Mouse (Mus musculus) thymus, adult 2 months (tissue): ENCODE results near the gene Pdcd11. TPM values are rescaled to one million over a fixed set of nuclear protein-coding genes. Genes with fewer than 3 reads are reported as not detected.
"Not testable (repeated sequence)": the region's sequence is repeated elsewhere in the genome, so short reads cannot be mapped to it uniquely, and the experiment has no call there.

Experiments used
- DNase-seq: peaks from one replicate; pipeline ENCODE4 v3.0.0; 2021
- H3K27ac ChIP-seq: fragments of 200-500 bp; 2 replicates; pipeline ENCODE4 v1.5.1; 2012; ENCODE audit warnings: low read length, control low read depth; ENCODE audit not compliant: control insufficient read depth, insufficient read depth
- H3K27me3 ChIP-seq: fragments of 200-500 bp; 2 replicates; pipeline ENCODE4 v1.6.1; 2012; ENCODE audit warnings: mild to moderate bottlenecking, low read length, moderate library complexity, mixed read lengths; ENCODE audit not compliant: control insufficient read depth, insufficient read depth
- H3K36me3 ChIP-seq: fragments of 200-500 bp; 2 replicates; pipeline ENCODE4 v1.6.1; 2012; ENCODE audit warnings: mild to moderate bottlenecking, low read length, moderate library complexity; ENCODE audit not compliant: control insufficient read depth, insufficient read depth
- H3K4me1 ChIP-seq: fragments of 200-500 bp; replicated peaks from 2 replicates; pipeline ENCODE4 v1.6.1; 2012; ENCODE audit warnings: low read length; ENCODE audit not compliant: control insufficient read depth, insufficient read depth
- H3K4me3 ChIP-seq: fragments of 200-500 bp; 2 replicates; pipeline ENCODE4 v1.5.1; 2012; ENCODE audit warnings: mild to moderate bottlenecking, low read length, control low read depth, moderate library complexity; ENCODE audit not compliant: control insufficient read depth, insufficient read depth
- CTCF ChIP-seq: fragments of 200-500 bp; IDR thresholded peaks from 2 replicates; pipeline ENCODE4 v1.5.1; 2012; ENCODE audit warnings: mild to moderate bottlenecking, control low read depth, low read length, moderate library complexity, borderline replicate concordance; ENCODE audit not compliant: control insufficient read depth, poor library complexity, insufficient read depth; ENCODE audit errors: extremely low read depth
- POLR2A ChIP-seq: fragments of 200-500 bp; IDR thresholded peaks from 2 replicates; pipeline ENCODE4 v1.6.1; 2012; ENCODE audit warnings: mild to moderate bottlenecking, low read length, control low read depth, moderate library complexity; ENCODE audit not compliant: control insufficient read depth, poor library complexity, insufficient read depth; ENCODE audit errors: extremely low read depth
- WGBS: fragments of 180-500 bp; shearing (Covaris S2); methylation state at CpG from one replicate; pipeline ENCODE4 v1.1.7; 2018; 5-methylcytosine and 5-hydroxymethylcytosine counted together
- polyA plus RNA-seq: library from polyadenylated mRNA; depleted of rRNA; stranded (reverse); fragments of >200 nt; gene quantifications from 2 replicates; pipeline ENCODE4 v1.2.3, GENCODE M21; 2012

The Pdcd11 gene
- polyA plus RNA-seq, 1 experiment, result 11.5 TPM

DNA sequence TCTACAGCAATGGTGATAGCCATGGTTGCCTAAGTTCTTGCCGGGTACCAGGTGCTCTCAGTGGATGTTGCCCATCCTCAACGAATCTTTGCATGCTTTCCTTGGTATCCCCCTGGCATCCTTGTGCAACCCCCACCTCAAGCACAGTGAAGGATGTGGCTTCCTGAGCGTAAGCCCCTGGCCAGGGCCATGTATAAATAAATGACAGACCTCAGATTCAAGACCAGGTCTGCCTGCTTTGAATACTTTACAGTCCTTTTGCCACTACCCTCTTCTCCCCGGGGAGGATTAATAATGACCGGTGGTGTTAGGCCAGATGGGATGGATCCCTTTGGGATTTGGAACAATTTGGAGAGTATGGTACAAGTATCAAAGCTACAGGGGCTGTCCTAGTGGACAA, 45.6 kb downstream of the Pdcd11 start:
- WGBS, result 84% methylated on average over 5 of the region's 5 CpGs
- TF ChIP-seq CTCF (no peak), POLR2A (no peak)
- Histone ChIP-seq H3K27ac (no peak overlapping the region), H3K27me3 (no peaks in the 10 kb centered on the region), H3K4me3 (no peak overlapping the region), H3K36me3 (peaks cover 11% of the 10 kb centered on the region), H3K4me1 (peaks cover 39% of the 10 kb centered on the region)
- no peak for DNase-seq

DNA sequence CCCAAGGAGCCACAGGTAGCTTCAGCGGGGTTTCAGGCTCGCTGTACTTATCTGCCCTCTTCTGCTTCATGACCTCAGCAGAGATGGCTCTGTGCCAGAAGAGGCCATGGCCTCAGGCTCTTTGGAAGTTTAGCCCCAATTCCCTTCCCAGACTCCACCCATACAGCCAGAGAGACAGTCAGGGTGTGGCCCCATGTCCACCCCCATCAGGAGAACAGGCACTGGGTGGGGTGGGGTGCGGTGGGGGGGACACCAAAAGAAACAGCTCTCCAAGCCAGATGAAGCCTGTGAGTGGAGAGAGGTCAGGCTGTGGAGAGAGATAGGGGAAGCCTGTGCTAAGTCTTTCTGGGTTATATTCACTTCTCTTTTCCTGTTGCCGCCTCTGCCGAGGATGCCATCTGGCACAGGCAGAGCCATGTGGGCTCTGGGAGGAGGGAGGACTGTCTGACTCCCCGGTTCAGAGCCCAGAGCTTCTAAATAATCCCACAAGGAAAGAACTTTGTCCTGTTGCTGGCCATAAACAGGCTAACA, 46.5 kb downstream of the Pdcd11 start:
- TF ChIP-seq CTCF (no peak), POLR2A (no peak)
- peak; percentile 37 for DNase-seq
- WGBS, result 7% methylated on average over 6 of the region's 6 CpGs

DNA sequence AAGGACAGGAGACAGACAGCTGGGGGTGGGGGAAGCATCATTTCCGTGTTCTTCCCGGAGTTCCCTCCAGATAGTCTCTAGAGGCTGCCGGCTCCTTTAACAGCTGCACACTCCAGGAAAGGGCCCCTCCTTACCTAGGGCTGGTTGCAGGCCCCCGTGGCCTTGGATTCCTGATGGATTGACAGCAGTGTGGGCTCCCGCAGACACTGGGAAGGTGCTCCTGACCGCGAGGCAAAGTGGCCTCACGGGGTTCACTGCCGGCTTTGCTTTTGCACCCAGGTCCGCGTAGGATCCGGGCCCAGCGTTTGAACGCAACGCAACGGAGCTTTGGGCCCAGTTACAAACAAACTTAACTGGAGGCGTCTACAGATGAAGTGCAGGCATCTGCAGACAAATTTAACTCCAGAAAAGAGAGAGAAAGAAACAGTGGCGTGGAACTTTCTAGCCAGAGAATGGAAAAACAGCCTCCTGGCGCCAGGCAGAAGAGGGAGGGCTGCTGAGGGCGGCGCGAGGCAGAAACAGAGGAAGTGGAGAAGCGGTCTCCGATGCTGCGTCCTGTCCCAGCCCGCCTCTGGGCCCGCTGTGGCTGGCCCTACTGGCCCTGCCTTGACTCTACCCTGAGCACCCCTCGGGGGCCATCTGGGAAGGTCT, 47.3 kb downstream of the Pdcd11 start, which contains the start of gene Calhm2:
TSS of gene Calhm2 (minus strand) at position 524 of the 651 bp plus-strand sequence.
- DNase-seq, result peak; percentile 56
- TF ChIP-seq POLR2A, result no peak
- no peak for TF ChIP-seq CTCF
- under 1% methylated on average over 28 of the region's 28 CpGs for WGBS
- H3K4me1 ChIP-seq, result peaks cover 35% of the 10 kb centered on the region
- H3K36me3 ChIP-seq, result no peaks in the 10 kb centered on the region
- H3K4me3 ChIP-seq, result peak within 1 kb of the TSS; percentile 75
- no peaks in the 10 kb centered on the region for H3K27me3 ChIP-seq
- peak within 1 kb of the TSS; percentile 7; the same call in 1 of the 2 replicates for H3K27ac ChIP-seq

More for the DNA sequence above, 46.5 kb downstream of the Pdcd11 start:
- Histone ChIP-seq H3K4me1 (peaks cover 39% of the 10 kb centered on the region), H3K27me3 (no peaks in the 10 kb centered on the region), H3K4me3 (peak overlapping the region; percentile 75), H3K27ac (peak overlapping the region; percentile 7; the same call in 1 of the 2 replicates), H3K36me3 (peaks cover 2% of the 10 kb centered on the region)

DNA sequence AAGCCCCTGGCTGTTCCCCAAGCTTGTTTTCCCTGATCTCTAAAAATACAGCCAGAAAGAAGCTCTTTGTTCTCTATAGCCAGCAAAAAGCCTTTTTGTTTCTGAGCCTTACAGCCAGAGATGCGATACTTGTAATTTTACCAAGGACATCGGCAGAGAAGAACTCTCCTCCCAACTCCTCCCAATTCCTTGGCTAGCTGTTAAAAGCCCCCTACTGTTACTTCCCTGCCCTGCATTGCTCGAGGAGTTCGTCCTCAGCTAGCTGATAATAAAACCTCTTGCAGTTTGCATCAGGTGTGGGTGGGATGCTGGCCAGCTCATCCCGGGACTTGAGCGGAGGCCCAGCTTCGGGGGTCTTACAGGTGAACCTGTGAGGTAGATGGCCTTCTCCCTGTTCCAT, 49.0 kb downstream of the Pdcd11 start:
- not testable (repeated sequence) for H3K36me3 ChIP-seq
- WGBS, result 72% methylated on average over 7 of the region's 7 CpGs

DNA sequence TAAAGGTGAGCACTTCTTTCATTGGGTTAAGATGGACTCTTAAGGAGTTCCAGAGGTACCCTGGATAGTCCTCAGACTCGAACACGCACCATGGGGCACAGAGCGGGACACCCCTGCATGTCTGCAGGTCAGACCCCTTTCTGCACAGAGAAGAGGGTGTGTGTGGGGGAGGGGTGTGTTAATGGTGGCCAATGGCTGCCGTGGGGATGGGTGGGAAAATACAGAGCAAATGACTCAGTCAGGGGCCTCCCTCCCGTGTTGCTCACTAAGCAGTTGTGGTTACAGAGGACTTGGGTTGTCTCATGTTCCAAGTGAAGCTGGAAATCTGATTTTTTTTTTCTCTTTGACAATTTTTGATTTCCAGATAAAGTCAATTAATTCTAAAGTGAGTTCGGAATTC, 51.9 kb downstream of the Pdcd11 start:
- WGBS, result 79% methylated on average over 6 of the region's 6 CpGs
- Histone ChIP-seq H3K4me3 (no peak overlapping the region), H3K27me3 (no peaks in the 10 kb centered on the region), H3K4me1 (peaks cover 13% of the 10 kb centered on the region), H3K27ac (no peak overlapping the region), H3K36me3 (no peaks in the 10 kb centered on the region)
- no peak for DNase-seq
- TF ChIP-seq CTCF, result no peak
- TF ChIP-seq POLR2A, result no peak

More for the DNA sequence above, 49.0 kb downstream of the Pdcd11 start:
- H3K4me1 ChIP-seq, result peaks cover 29% of the 10 kb centered on the region
- H3K4me3 ChIP-seq, DNase-seq, H3K27ac ChIP-seq, H3K27me3 ChIP-seq: not testable (repeated sequence)

DNA sequence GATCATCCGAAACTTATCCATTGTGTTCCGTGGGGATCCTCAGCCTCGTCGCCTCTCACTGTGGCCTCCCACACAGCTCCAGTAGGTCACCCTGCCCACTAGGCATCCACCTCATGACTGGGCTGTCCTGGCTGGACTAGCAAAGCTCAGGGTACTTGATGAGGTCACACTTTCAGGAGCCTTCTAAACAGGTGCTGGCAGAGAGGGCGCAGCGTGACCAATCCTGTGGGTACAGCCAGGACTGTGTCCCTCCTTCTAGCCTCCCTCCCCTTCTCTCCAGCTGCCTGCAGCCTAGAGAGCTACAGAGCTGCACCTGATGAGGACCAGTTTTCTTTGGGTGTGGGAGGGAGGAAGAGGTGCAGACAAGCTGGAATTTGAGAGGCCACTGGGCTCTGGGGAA, 53.6 kb downstream of the Pdcd11 start, which contains the start of gene Calhm1:
TSS of gene Calhm1 (minus strand) at position 101 of the 400 bp plus-strand sequence.
- DNase-seq, result no peak
- TF ChIP-seq POLR2A, result no peak
- TF ChIP-seq CTCF, result no peak
- Histone ChIP-seq H3K27me3 (no peaks in the 10 kb centered on the region; the same call in 1 of the 2 replicates), H3K27ac (no peak within 1 kb of the TSS), H3K36me3 (no peaks in the 10 kb centered on the region), H3K4me1 (peaks cover 6% of the 10 kb centered on the region), H3K4me3 (no peak within 1 kb of the TSS)
- WGBS, result 95% methylated on average over 6 of the region's 6 CpGs
